In genomic region chr5:149576977-149577376, GRCm38 (mm10) we compare ENCODE assay signal across 15 mouse cellular contexts. TPM values are rescaled to one million over a fixed set of nuclear protein-coding genes. Genes with fewer than 3 reads are reported as not detected.
DNase-seq lines count a peak whose midpoint lies in the region; ATAC-seq and TF ChIP-seq lines count a peak whose summit lies in the region.
"Had no signal": no experiment of that assay in that cellular context is flagged by ENCODE, and none has a peak within 500 bp of the region (broad histone marks: within the 10 kb centered on the region; RNA-seq: fewer than 3 reads in every experiment).

No protein-coding gene starts in this region.

- peak; percentile 39; the same call in 1 of the 2 replicates for ATAC-seq in forebrain, embryonic 12.5 days (ENCODE audit: low FRiP score)
- ATAC-seq in forebrain, postnatal 0 days, result peak; percentile 66; the same call in 1 of the 2 replicates
- ATAC-seq in midbrain, embryonic 16.5 days, result no peak
- no peak for ATAC-seq in liver, postnatal 0 days
- ATAC-seq: Patski had no signal

- 39% methylated on average over 10 of the region's 10 CpGs for WGBS in kidney, adult 2 months
- 48% methylated on average over 10 of the region's 10 CpGs for whole genome bisulfite sequencing in forebrain, embryonic 12.5 days
- 18% methylated on average over 10 of the region's 10 CpGs for WGBS in forebrain, postnatal 0 days
- 39% methylated on average over 10 of the region's 10 CpGs for WGBS in midbrain, embryonic 16.5 days
- WGBS in liver, postnatal 0 days (ENCODE audit: insufficient replicate concordance), result 51% methylated on average over 10 of the region's 10 CpGs

- no peaks in the 10 kb centered on the region for H3K27me3 ChIP-seq in kidney, adult 2 months (replicated peaks; ENCODE audit: control insufficient read depth, insufficient read depth, low read length)
- 0 out of 2 replicates have a peak, but pooled peaks cover 4% of the 10 kb centered on the region for H3K27me3 ChIP-seq in forebrain, embryonic 12.5 days
- no peaks in the 10 kb centered on the region for H3K27me3 ChIP-seq in forebrain, postnatal 0 days (ENCODE audit: insufficient read depth, low read length)
- no peaks in the 10 kb centered on the region for H3K27me3 ChIP-seq in midbrain, embryonic 16.5 days (ENCODE audit: control insufficient read depth, insufficient read depth, low read depth, low read length)
- H3K27me3 ChIP-seq in liver, postnatal 0 days (ENCODE audit: insufficient read depth, low read length), result no peaks in the 10 kb centered on the region
- H3K27me3 ChIP-seq: neural tube, embryonic 15.5 days; Patski had no signal

- TF ChIP-seq CTCF in kidney, adult 2 months (conservative IDR thresholded peaks at IDR 0.05; ENCODE audit: insufficient read depth, insufficient read length, low read depth, low read length), result no peak
- no peak for TF ChIP-seq CTCF in forebrain, postnatal 0 days (IDR thresholded peaks at IDR 0.05; ENCODE audit: low read depth)
- TF ChIP-seq CTCF in gastrocnemius, adult 2 months (IDR thresholded peaks at IDR 0.05), result no peak
- no peak for TF ChIP-seq CTCF in liver, postnatal 0 days (IDR thresholded peaks at IDR 0.05; ENCODE audit: low read depth)

- DNase-seq in kidney, adult 2 months, result peak; percentile 11
- DNase-seq in kidney, adult 18-20 months, result no peak
- DNase-seq in forebrain, postnatal 0 days, result peak; percentile 61
- no peak for DNase-seq in gastrocnemius, adult 2 months
- DNase-seq in liver, postnatal 0 days, result no peak
- DNase-seq: cerebellum, adult 9-11 months; heart, adult 2 months; layer of hippocampus, postnatal 36 days; thymus, postnatal 25 days had no signal

- no peaks in the 10 kb centered on the region for H3K36me3 ChIP-seq in kidney, adult 2 months (ENCODE audit: control insufficient read depth, insufficient read depth, low read length)
- no peaks in the 10 kb centered on the region for H3K36me3 ChIP-seq in forebrain, embryonic 12.5 days (replicated peaks)
- H3K36me3 ChIP-seq in forebrain, postnatal 0 days (ENCODE audit: insufficient read depth), result no peaks in the 10 kb centered on the region
- no peaks in the 10 kb centered on the region for H3K36me3 ChIP-seq in midbrain, embryonic 16.5 days (ENCODE audit: control insufficient read depth, insufficient read depth, low read length)
- no peaks in the 10 kb centered on the region for H3K36me3 ChIP-seq in liver, postnatal 0 days (replicated peaks; ENCODE audit: insufficient read depth, low read length)
- H3K36me3 ChIP-seq: neural tube, embryonic 15.5 days had no signal

- H3K4me3 ChIP-seq in kidney, adult 2 months (ENCODE audit: insufficient read depth, low read depth, low read length), result no peak overlapping the region
- H3K4me3 ChIP-seq in forebrain, embryonic 12.5 days (replicated peaks), result no peak overlapping the region
- H3K4me3 ChIP-seq in forebrain, postnatal 0 days (ENCODE audit: low read depth, low read length), result no peak overlapping the region
- no peak overlapping the region for H3K4me3 ChIP-seq in midbrain, embryonic 16.5 days (ENCODE audit: low read depth, low read length)
- no peak overlapping the region for H3K4me3 ChIP-seq in gastrocnemius, adult 2 months
- no peak overlapping the region for H3K4me3 ChIP-seq in liver, postnatal 0 days (ENCODE audit: low read depth, low read length)
- H3K4me3 ChIP-seq: heart, adult 2 months; neural tube, embryonic 15.5 days had no signal

- H3K9ac ChIP-seq in forebrain, embryonic 12.5 days, result no peak overlapping the region
- H3K9ac ChIP-seq in forebrain, postnatal 0 days, result no peak overlapping the region
- H3K9ac ChIP-seq in midbrain, embryonic 16.5 days (ENCODE audit: low read depth, low read length), result no peak overlapping the region
- H3K9ac ChIP-seq in liver, postnatal 0 days (replicated peaks), result no peak overlapping the region
- H3K9ac ChIP-seq: neural tube, embryonic 15.5 days had no signal

- intact Hi-C loops in gastrocnemius, adult 2 months (cut with DNase I), result no loop called here

- H3K4me2 ChIP-seq in forebrain, embryonic 12.5 days, result no peak overlapping the region
- H3K4me2 ChIP-seq in forebrain, postnatal 0 days (ENCODE audit: low read depth), result no peak overlapping the region
- H3K4me2 ChIP-seq in midbrain, embryonic 16.5 days (ENCODE audit: low read length), result no peak overlapping the region
- no peak overlapping the region for H3K4me2 ChIP-seq in liver, postnatal 0 days (ENCODE audit: low read depth, low read length)
- H3K4me2 ChIP-seq: neural tube, embryonic 15.5 days had no signal

- no peak for TF ChIP-seq EP300 in liver, postnatal 0 days (IDR thresholded peaks at IDR 0.05; ENCODE audit: low read depth)

- H3K9me3 ChIP-seq in forebrain, embryonic 12.5 days, result no peaks in the 10 kb centered on the region
- H3K9me3 ChIP-seq in forebrain, postnatal 0 days (ENCODE audit: low read length), result no peaks in the 10 kb centered on the region
- no peaks in the 10 kb centered on the region for H3K9me3 ChIP-seq in midbrain, embryonic 16.5 days (replicated peaks; ENCODE audit: control insufficient read depth, low read length, poor library complexity, severe bottlenecking)
- H3K9me3 ChIP-seq in liver, postnatal 0 days (ENCODE audit: low read length), result no peaks in the 10 kb centered on the region
- H3K9me3 ChIP-seq: neural tube, embryonic 15.5 days had no signal

- no peak for TF ChIP-seq POLR2A in kidney, adult 2 months (IDR thresholded peaks at IDR 0.05; ENCODE audit: low read depth, low read length)

- H3K4me1 ChIP-seq in kidney, adult 2 months (ENCODE audit: control insufficient read depth, insufficient read depth, low read length), result no peaks in the 10 kb centered on the region
- peaks cover 16% of the 10 kb centered on the region for H3K4me1 ChIP-seq in forebrain, embryonic 12.5 days
- peaks cover 14% of the 10 kb centered on the region for H3K4me1 ChIP-seq in forebrain, postnatal 0 days (ENCODE audit: insufficient read depth)
- peaks cover 14% of the 10 kb centered on the region for H3K4me1 ChIP-seq in midbrain, embryonic 16.5 days (ENCODE audit: control insufficient read depth, insufficient read depth, low read length)
- H3K4me1 ChIP-seq in liver, postnatal 0 days (ENCODE audit: insufficient read depth), result no peaks in the 10 kb centered on the region

- no peak overlapping the region for H3K27ac ChIP-seq in kidney, adult 2 months (ENCODE audit: insufficient read depth, low read depth, low read length)
- H3K27ac ChIP-seq in forebrain, embryonic 12.5 days, result no peak overlapping the region
- H3K27ac ChIP-seq in forebrain, postnatal 0 days (ENCODE audit: low read depth, low read length), result 0 out of 2 replicates have a peak overlapping the region, but pooled peaks have one; percentile 29
- H3K27ac ChIP-seq in midbrain, embryonic 16.5 days (ENCODE audit: low read length), result 0 out of 2 replicates have a peak overlapping the region, but pooled peaks have one; percentile 29
- H3K27ac ChIP-seq in gastrocnemius, adult 2 months, result no peak overlapping the region
- no peak overlapping the region for H3K27ac ChIP-seq in liver, postnatal 0 days (ENCODE audit: low read depth)
- H3K27ac ChIP-seq: heart, adult 2 months; kidney, postnatal 0 days; neural tube, embryonic 15.5 days had no signal

RNA-seq across cellular contexts. Expression of gene Wdr95, which starts 48.5 kb away (rescaled TPM):
- polyA plus RNA-seq in kidney, adult 2 months (2012; rRNA removed), result 0.03 TPM in 1 of 2 replicates, not detected in the other
- 0.17 and 0.68 TPM in 2 replicates for polyA plus RNA-seq in forebrain, embryonic 12.5 days (2016; fragmentation: Nextera tagmentation; extraction: Ambion mirVana)
- total RNA-seq in forebrain, postnatal 0 days (2014; rRNA removed), result 0.15 and 0.38 TPM in 2 replicates
- 0.45 and 0.84 TPM in 2 replicates for polyA plus RNA-seq in forebrain, postnatal 0 days (2015; fragmentation: Nextera tagmentation; extraction: Ambion mirVana)
- polyA plus RNA-seq in midbrain, embryonic 16.5 days (2015; fragmentation: Nextera tagmentation; extraction: Ambion mirVana), result 0.11 and 0.33 TPM in 2 replicates
- under 1 TPM in 1 of 2 experiments, not detected in 1; 0.08 TPM for total RNA-seq in gastrocnemius, adult 2 months (2021)
- polyA plus RNA-seq in liver, postnatal 0 days (2015; fragmentation: Nextera tagmentation; extraction: Ambion mirVana), result not detected in 2 replicates
- total RNA-seq: heart, adult 2 months; liver, adult 2 months had no signal
- polyA plus RNA-seq: liver, adult 2 months had no signal

RNA-seq across cellular contexts. Expression of gene Hsph1, which starts 59.2 kb away (rescaled TPM):
- polyA plus RNA-seq in kidney, adult 2 months (2012; rRNA removed), result 21.7 and 24.0 TPM in 2 replicates
- polyA plus RNA-seq in forebrain, embryonic 12.5 days (2016; fragmentation: Nextera tagmentation; extraction: Ambion mirVana), result 123 and 129 TPM in 2 replicates
- total RNA-seq in forebrain, postnatal 0 days (2014; rRNA removed), result 41.2 and 49.2 TPM in 2 replicates
- polyA plus RNA-seq in forebrain, postnatal 0 days (2015; fragmentation: Nextera tagmentation; extraction: Ambion mirVana), result 68.4 and 78.6 TPM in 2 replicates
- polyA plus RNA-seq in midbrain, embryonic 16.5 days (2015; fragmentation: Nextera tagmentation; extraction: Ambion mirVana), result 103 and 128 TPM in 2 replicates
- total RNA-seq in gastrocnemius, adult 2 months (2021), result 100 to 1,000 TPM in 1 of 2 experiments, 10 to 100 TPM in 1; 76.6 to 103 TPM
- polyA plus RNA-seq in liver, postnatal 0 days (2015; fragmentation: Nextera tagmentation; extraction: Ambion mirVana), result 5.1 and 6.4 TPM in 2 replicates

Comparison
In these comparisons a context has a peak if more than half of its experiments do, and no peak if none do; other contexts are left out.
1. DNase-seq: peak in kidney, adult 2 months (single experiment) and forebrain, postnatal 0 days (single experiment); none in kidney, adult 18-20 months (single experiment), gastrocnemius, adult 2 months (single experiment) and liver, postnatal 0 days (single experiment).
2. H3K27ac ChIP-seq: peak in forebrain, postnatal 0 days (single experiment) and midbrain, embryonic 16.5 days (single experiment); none in kidney, adult 2 months (single experiment), forebrain, embryonic 12.5 days (single experiment), gastrocnemius, adult 2 months (single experiment) and liver, postnatal 0 days (single experiment).
3. ATAC-seq: peak in forebrain, embryonic 12.5 days (single experiment) and forebrain, postnatal 0 days (single experiment); none in midbrain, embryonic 16.5 days (single experiment) and liver, postnatal 0 days (single experiment).